Mouse (Mus musculus): ENCODE measurements around the gene Gpn1.

- TF ChIP-seq GATA1 (IDR thresholded peaks at IDR 0.05; ENCODE audit: borderline replicate concordance, low read length) (no peak), FLI1 (IDR thresholded peaks at IDR 0.05; ENCODE audit: low read length) (no peak)
Observed at GRCm38 (mm10) chr5:31535228-31535627, 40.7 kb downstream of the Gpn1 start.
